Mouse (Mus musculus): ENCODE results near the gene Ryr1. TPM values are rescaled to one million over a fixed set of nuclear protein-coding genes. Genes with fewer than 3 reads are reported as not detected.
"Not testable (repeated sequence)": the region's sequence is repeated elsewhere in the genome, so short reads cannot be mapped to it uniquely, and the experiment has no call there.

Gene Ryr1
- polyA plus RNA-seq, 1 experiment from 2014 or later = 0.52 TPM

GRCm38 (mm10) chr7:28972542-28972985 lies 152.4 kb downstream of the Ryr1 start:
- Histone ChIP-seq H3K4me1 (replicated peaks; ENCODE audit: control insufficient read depth, insufficient read depth, low read length) (peaks cover 4% of the 10 kb centered on the region; the same call in 1 of the 2 replicates), H3K36me3 (ENCODE audit: control insufficient read depth, insufficient read depth, low read length) (peaks cover 43% of the 10 kb centered on the region), H3K4me3 (ENCODE audit: low read depth, low read length) (no peak overlapping the region), H3K9me3 (ENCODE audit: control insufficient read depth, low read length) (no peaks in the 10 kb centered on the region), H3K9ac (ENCODE audit: low read depth, low read length) (no peak overlapping the region), H3K4me2 (no peak overlapping the region), H3K27ac (ENCODE audit: low read depth, low read length) (no peak overlapping the region), H3K27me3 (replicated peaks; ENCODE audit: control insufficient read depth, insufficient read depth, low read length) (no peaks in the 10 kb centered on the region)
- WGBS = 71% methylated on average over 8 of the region's 8 CpGs
- ATAC-seq (replicated peaks; ENCODE audit: low FRiP score) (0 out of 2 replicates have a peak, but pooled peaks have one; percentile 29), DNase-seq (ENCODE audit: low spot score) (peak; percentile 71)

- DNase-seq (ENCODE audit: low spot score) (no peak), ATAC-seq (replicated peaks; ENCODE audit: low FRiP score) (no peak)
- Histone ChIP-seq H3K4me1 (replicated peaks; ENCODE audit: control insufficient read depth, insufficient read depth, low read length) (peaks cover 4% of the 10 kb centered on the region; the same call in 1 of the 2 replicates), H3K4me3 (ENCODE audit: low read depth, low read length) (no peak overlapping the region), H3K9me3 (ENCODE audit: control insufficient read depth, low read length) (no peaks in the 10 kb centered on the region), H3K36me3 (ENCODE audit: control insufficient read depth, insufficient read depth, low read length) (peaks cover 35% of the 10 kb centered on the region), H3K9ac (ENCODE audit: low read depth, low read length) (no peak overlapping the region), H3K27ac (ENCODE audit: low read depth, low read length) (no peak overlapping the region), H3K4me2 (no peak overlapping the region), H3K27me3 (replicated peaks; ENCODE audit: control insufficient read depth, insufficient read depth, low read length) (no peaks in the 10 kb centered on the region)
- WGBS = 77% methylated on average over 6 of the region's 6 CpGs
Measured at GRCm38 (mm10) chr7:28971770-28972269, 153.2 kb downstream of the Ryr1 start.

- Histone ChIP-seq H3K9ac (ENCODE audit: low read depth, low read length) (no peak overlapping the region), H3K27me3 (replicated peaks; ENCODE audit: control insufficient read depth, insufficient read depth, low read length) (no peaks in the 10 kb centered on the region), H3K36me3 (ENCODE audit: control insufficient read depth, insufficient read depth, low read length) (peaks cover 30% of the 10 kb centered on the region), H3K9me3 (ENCODE audit: control insufficient read depth, low read length) (no peaks in the 10 kb centered on the region), H3K4me1 (replicated peaks; ENCODE audit: control insufficient read depth, insufficient read depth, low read length) (peaks cover 4% of the 10 kb centered on the region; the same call in 1 of the 2 replicates), H3K4me3 (ENCODE audit: low read depth, low read length) (no peak overlapping the region), H3K27ac (ENCODE audit: low read depth, low read length) (no peak overlapping the region), H3K4me2 (no peak overlapping the region)
- ATAC-seq (replicated peaks; ENCODE audit: low FRiP score) (no peak), DNase-seq (ENCODE audit: low spot score) (no peak)
- 70% methylated on average over 7 of the region's 7 CpGs for WGBS
Measured at GRCm38 (mm10) chr7:28971029-28971428, 153.9 kb downstream of the Ryr1 start.

GRCm38 (mm10) chr7:28969672-28970394 lies 155.1 kb downstream of the Ryr1 start:
- Histone ChIP-seq H3K36me3 (ENCODE audit: control insufficient read depth, insufficient read depth, low read length) (peaks cover 28% of the 10 kb centered on the region), H3K27me3 (replicated peaks; ENCODE audit: control insufficient read depth, insufficient read depth, low read length) (no peaks in the 10 kb centered on the region), H3K4me3 (ENCODE audit: low read depth, low read length) (no peak overlapping the region), H3K27ac (ENCODE audit: low read depth, low read length) (no peak overlapping the region), H3K9me3 (ENCODE audit: control insufficient read depth, low read length) (no peaks in the 10 kb centered on the region), H3K9ac (ENCODE audit: low read depth, low read length) (no peak overlapping the region), H3K4me2 (no peak overlapping the region), H3K4me1 (replicated peaks; ENCODE audit: control insufficient read depth, insufficient read depth, low read length) (peaks cover 4% of the 10 kb centered on the region; the same call in 1 of the 2 replicates)
- WGBS = 76% methylated on average over 12 of the region's 12 CpGs
- ATAC-seq (replicated peaks; ENCODE audit: low FRiP score) (no peak), DNase-seq (ENCODE audit: low spot score) (no peak)

- Histone ChIP-seq H3K4me2 (no peak overlapping the region), H3K4me3 (ENCODE audit: low read depth, low read length) (no peak overlapping the region), H3K4me1 (replicated peaks; ENCODE audit: control insufficient read depth, insufficient read depth, low read length) (peaks cover 4% of the 10 kb centered on the region; the same call in 1 of the 2 replicates), H3K27me3 (replicated peaks; ENCODE audit: control insufficient read depth, insufficient read depth, low read length) (no peaks in the 10 kb centered on the region), H3K36me3 (ENCODE audit: control insufficient read depth, insufficient read depth, low read length) (peaks cover 22% of the 10 kb centered on the region), H3K9ac (ENCODE audit: low read depth, low read length) (no peak overlapping the region), H3K9me3 (ENCODE audit: control insufficient read depth, low read length) (no peaks in the 10 kb centered on the region), H3K27ac (ENCODE audit: low read depth, low read length) (no peak overlapping the region)
- DNase-seq (ENCODE audit: low spot score) (no peak), ATAC-seq (replicated peaks; ENCODE audit: low FRiP score) (no peak)
- 96% methylated on average over 1 of the region's 1 CpGs for WGBS
Measured at GRCm38 (mm10) chr7:28969271-28969670, 155.7 kb downstream of the Ryr1 start.

GRCm38 (mm10) chr7:28968120-28968519 lies 156.9 kb downstream of the Ryr1 start:
- not testable (repeated sequence) for H3K9ac ChIP-seq (ENCODE audit: low read depth, low read length); H3K27ac ChIP-seq (ENCODE audit: low read depth, low read length); H3K4me2 ChIP-seq; H3K9me3 ChIP-seq (ENCODE audit: control insufficient read depth, low read length); DNase-seq (ENCODE audit: low spot score); ATAC-seq (replicated peaks; ENCODE audit: low FRiP score); H3K4me1 ChIP-seq (replicated peaks; ENCODE audit: control insufficient read depth, insufficient read depth, low read length); H3K27me3 ChIP-seq (replicated peaks; ENCODE audit: control insufficient read depth, insufficient read depth, low read length); H3K4me3 ChIP-seq (ENCODE audit: low read depth, low read length)
- 84% methylated on average over 8 of the region's 8 CpGs for WGBS
- peaks cover 14% of the 10 kb centered on the region for H3K36me3 ChIP-seq (ENCODE audit: control insufficient read depth, insufficient read depth, low read length)

- H3K4me3 ChIP-seq (ENCODE audit: low read depth, low read length) = no peak overlapping the region
- no peaks in the 10 kb centered on the region for H3K9me3 ChIP-seq (ENCODE audit: control insufficient read depth, low read length)
- no peaks in the 10 kb centered on the region for H3K27me3 ChIP-seq (replicated peaks; ENCODE audit: control insufficient read depth, insufficient read depth, low read length)
- H3K36me3 ChIP-seq (ENCODE audit: control insufficient read depth, insufficient read depth, low read length) = peaks cover 10% of the 10 kb centered on the region
- no peak overlapping the region for H3K9ac ChIP-seq (ENCODE audit: low read depth, low read length)
- H3K27ac ChIP-seq (ENCODE audit: low read depth, low read length) = no peak overlapping the region
- ATAC-seq (replicated peaks; ENCODE audit: low FRiP score) (no peak), DNase-seq (ENCODE audit: low spot score) (no peak)
- 66% methylated on average over 4 of the region's 4 CpGs for WGBS
- H3K4me2 ChIP-seq = no peak overlapping the region
- 0 out of 2 replicates have a peak, but pooled peaks cover 3% of the 10 kb centered on the region for H3K4me1 ChIP-seq (replicated peaks; ENCODE audit: control insufficient read depth, insufficient read depth, low read length)
Measured at GRCm38 (mm10) chr7:28966751-28967505, 158.1 kb downstream of the Ryr1 start.

GRCm38 (mm10) chr7:28966181-28966580 lies 158.8 kb downstream of the Ryr1 start:
- peaks cover 4% of the 10 kb centered on the region for H3K36me3 ChIP-seq (ENCODE audit: control insufficient read depth, insufficient read depth, low read length)
- no peaks in the 10 kb centered on the region for H3K27me3 ChIP-seq (replicated peaks; ENCODE audit: control insufficient read depth, insufficient read depth, low read length)
- no peak overlapping the region for H3K4me2 ChIP-seq
- H3K27ac ChIP-seq (ENCODE audit: low read depth, low read length) = no peak overlapping the region
- no peaks in the 10 kb centered on the region for H3K9me3 ChIP-seq (ENCODE audit: control insufficient read depth, low read length)
- 89% methylated on average over 4 of the region's 5 CpGs for WGBS
- no peak for ATAC-seq (replicated peaks; ENCODE audit: low FRiP score)
- no peak for DNase-seq (ENCODE audit: low spot score)
- H3K4me3 ChIP-seq (ENCODE audit: low read depth, low read length) = no peak overlapping the region
- no peak overlapping the region for H3K9ac ChIP-seq (ENCODE audit: low read depth, low read length)
- H3K4me1 ChIP-seq (replicated peaks; ENCODE audit: control insufficient read depth, insufficient read depth, low read length) = 0 out of 2 replicates have a peak, but pooled peaks cover 3% of the 10 kb centered on the region
